Mouse (Mus musculus): Measurements from ENCODE around the gene Sec14l5.

DNA sequence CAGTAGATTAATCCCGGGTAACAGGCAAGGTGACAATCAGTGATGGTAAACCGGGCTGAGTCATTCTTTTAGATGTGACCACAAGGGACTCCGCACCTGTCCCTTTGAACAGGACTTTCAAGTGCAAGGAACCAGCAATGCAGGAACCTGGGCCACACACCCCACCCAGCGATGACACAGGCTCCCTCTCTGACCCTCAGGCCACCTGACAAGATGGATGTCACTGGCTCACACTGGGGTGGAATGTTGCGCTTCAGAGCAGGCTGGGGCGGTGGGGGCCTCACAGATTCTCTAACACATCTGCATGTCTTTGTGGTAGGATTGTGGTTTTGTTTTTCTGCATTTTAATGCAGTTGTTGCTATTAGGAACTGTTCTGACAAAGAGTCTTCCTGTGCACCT is 23.4 kb upstream of the Sec14l5 start:
- TF ChIP-seq POLR2A (IDR thresholded peaks at IDR 0.05; ENCODE audit: insufficient read length, low read depth) (no peak), E2F4 (IDR thresholded peaks at IDR 0.05; ENCODE audit: insufficient read depth) (no peak), MAX (IDR thresholded peaks at IDR 0.05; ENCODE audit: low read depth) (no peak), USF1 (IDR thresholded peaks at IDR 0.05; ENCODE audit: low read depth) (no peak), TCF12 (IDR thresholded peaks at IDR 0.05; ENCODE audit: insufficient read depth, poor library complexity, severe bottlenecking) (no peak), MYOG (IDR thresholded peaks at IDR 0.05; ENCODE audit: control insufficient read depth in 1 of 3, insufficient read depth in 1 of 3, insufficient read length in 2 of 3, low read depth in 2 of 3) (no peak), TCF3 (IDR thresholded peaks at IDR 0.05; ENCODE audit: insufficient read length, low read depth) (no peak), CEBPB (IDR thresholded peaks at IDR 0.05; ENCODE audit: insufficient read depth, poor library complexity, severe bottlenecking) (no peak), POLR2AphosphoS2 (IDR thresholded peaks at IDR 0.05; ENCODE audit: insufficient read length, low read depth) (no peak), MYOD1 (IDR thresholded peaks at IDR 0.05; ENCODE audit: control insufficient read depth in 1 of 3, insufficient read length in 2 of 3, low read depth in 2 of 3) (no peak)

Measured in myocyte (in vitro differentiated cells).